Mouse (Mus musculus) spleen, adult 2 months (tissue): ENCODE measurements at regions not wholly inside any gene's neighbourhood (a gene's known extent, or its start where the extent isn't known, plus 50 kb on each side); places are given as distances from the start of the nearest gene placed in this dataset.

ENCODE experiments used
- DNase-seq, 2 experiments: peaks; one replicate each; pipeline versions ENCODE4 v3.0.0 to v3.0.0-alpha.2; 2012 to 2021; ENCODE audit warnings: low spot score in 2 of 2, low read depth in 1 of 2
- H3K27ac ChIP-seq: fragments of 200-500 bp; 2 replicates; pipeline ENCODE4 v1.5.1; 2012; ENCODE audit warnings: low read length, inconsistent platforms; ENCODE audit not compliant: insufficient read depth
- H3K27me3 ChIP-seq: fragments of 200-500 bp; 2 replicates; pipeline ENCODE4 v1.6.1; 2012; ENCODE audit warnings: mild to moderate bottlenecking, moderate library complexity, low read length, inconsistent platforms; ENCODE audit not compliant: control insufficient read depth, insufficient read depth
- H3K36me3 ChIP-seq: fragments of 200-500 bp; 2 replicates; pipeline ENCODE4 v1.6.1; 2012; ENCODE audit warnings: mild to moderate bottlenecking, low read length, inconsistent platforms; ENCODE audit not compliant: control insufficient read depth, insufficient read depth
- H3K4me1 ChIP-seq: fragments of 200-500 bp; 2 replicates; pipeline ENCODE4 v1.6.1; 2011; ENCODE audit warnings: inconsistent platforms; ENCODE audit not compliant: control insufficient read depth, insufficient read depth, insufficient read length
- H3K4me3 ChIP-seq: fragments of 200-500 bp; 2 replicates; pipeline ENCODE4 v1.5.1; 2011; ENCODE audit warnings: mild to moderate bottlenecking, inconsistent platforms; ENCODE audit not compliant: insufficient read depth, insufficient read length; ENCODE audit errors: extremely low read depth
- CTCF ChIP-seq: fragments of 200-500 bp; IDR thresholded peaks from 2 replicates; pipeline ENCODE4 v1.5.1; 2011; ENCODE audit warnings: mild to moderate bottlenecking, inconsistent platforms; ENCODE audit not compliant: insufficient read depth, insufficient read length, insufficient replicate concordance; ENCODE audit errors: extremely low read depth
- POLR2A ChIP-seq: fragments of 200-500 bp; IDR thresholded peaks from 2 replicates; pipeline ENCODE4 v1.6.1; 2011; ENCODE audit warnings: low read depth, low read length, inconsistent platforms
- WGBS: fragments of 180-500 bp; shearing (Covaris S2); methylation state at CpG from one replicate; pipeline ENCODE4 v1.1.7; 2018; 5-methylcytosine and 5-hydroxymethylcytosine counted together

DNA sequence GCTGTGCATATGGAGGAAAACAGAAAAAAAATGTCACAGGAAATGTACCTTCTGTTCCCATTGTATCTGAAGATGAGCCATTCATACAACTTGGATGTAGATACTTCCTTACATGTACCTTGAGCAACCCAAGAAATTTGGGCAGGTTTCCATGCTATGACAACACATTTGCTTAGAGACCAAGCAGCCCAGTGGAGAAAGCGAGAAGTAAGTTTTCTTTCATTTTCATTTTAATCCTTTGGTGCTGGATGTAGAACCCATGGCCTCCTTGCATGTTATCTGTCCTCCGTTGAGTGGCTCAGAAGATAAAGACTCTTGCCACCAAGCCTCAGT, 174.3 kb downstream of the Plk2 start:
- Histone ChIP-seq H3K27me3 (no peaks in the 10 kb centered on the region), H3K36me3 (no peaks in the 10 kb centered on the region), H3K27ac (no peak overlapping the region), H3K4me3 (no peak overlapping the region), H3K4me1 (peaks cover 7% of the 10 kb centered on the region)
- no peak for TF ChIP-seq CTCF
- no peak for TF ChIP-seq POLR2A
- no peak for DNase-seq
- WGBS, result 94% methylated on average over 2 of the region's 2 CpGs

DNA sequence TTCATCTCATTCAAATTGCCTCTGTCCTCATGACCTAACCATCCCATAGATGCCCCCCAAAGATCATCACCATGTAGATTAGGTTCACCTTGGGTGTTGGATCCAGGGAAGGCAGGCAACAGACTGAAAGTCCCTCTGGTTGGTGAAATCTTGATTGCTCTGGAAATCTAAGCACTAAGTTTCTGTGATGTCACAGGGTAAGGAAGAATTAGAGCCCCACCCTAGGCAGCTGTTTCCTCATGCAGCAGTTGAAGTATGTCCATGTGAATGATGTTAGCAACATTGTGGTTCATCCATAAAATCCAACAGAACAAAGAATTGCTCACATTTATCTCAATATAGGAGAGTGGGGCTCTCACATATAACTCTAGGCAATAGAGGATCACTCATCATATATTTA, 175.5 kb downstream of the Plk2 start:
- Histone ChIP-seq H3K4me3 (no peak overlapping the region), H3K27me3 (no peaks in the 10 kb centered on the region), H3K4me1 (peaks cover 5% of the 10 kb centered on the region), H3K36me3 (no peaks in the 10 kb centered on the region), H3K27ac (no peak overlapping the region)
- DNase-seq, result no peak
- TF ChIP-seq POLR2A (no peak), CTCF (no peak)

- 72% methylated on average over 7 of the region's 7 CpGs for WGBS
- no peak for TF ChIP-seq POLR2A
- Histone ChIP-seq H3K4me1 (peaks cover 3% of the 10 kb centered on the region; the same call in 1 of the 2 replicates), H3K36me3 (no peaks in the 10 kb centered on the region), H3K27ac (no peak overlapping the region), H3K27me3 (no peaks in the 10 kb centered on the region), H3K4me3 (no peak overlapping the region)
- no peak for DNase-seq
Observed at GRCm38 (mm10) chr13:110573360-110574065, 178.7 kb downstream of the Plk2 start.

- WGBS, result 87% methylated on average over 6 of the region's 6 CpGs
- H3K4me1 ChIP-seq, result no peaks in the 10 kb centered on the region
- H3K4me3 ChIP-seq, result no peak overlapping the region
- no peaks in the 10 kb centered on the region for H3K27me3 ChIP-seq
- no peak overlapping the region for H3K27ac ChIP-seq
- TF ChIP-seq POLR2A, result no peak
- no peak for DNase-seq
- H3K36me3 ChIP-seq, result no peaks in the 10 kb centered on the region
Observed at GRCm38 (mm10) chr13:110574764-110575471, 180.1 kb downstream of the Plk2 start.

DNA sequence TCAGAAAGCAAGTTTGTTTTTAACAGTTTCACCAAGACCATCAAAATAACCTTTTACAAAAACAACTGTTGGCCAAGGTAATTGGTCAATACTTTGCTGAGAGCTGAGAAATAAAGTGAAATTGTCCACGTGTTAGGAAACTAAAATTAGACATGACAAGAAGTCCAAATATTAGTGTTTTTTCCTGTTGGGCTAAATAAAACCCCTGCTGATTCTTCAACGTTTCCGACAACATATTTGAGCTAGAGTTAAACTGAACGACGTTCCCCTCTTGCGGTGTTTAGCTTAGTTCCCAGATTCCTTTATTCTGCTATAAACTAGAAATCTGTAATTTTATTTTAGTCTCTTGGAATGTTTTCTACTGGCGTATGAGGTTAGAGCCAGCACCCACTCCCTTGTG, 183.3 kb downstream of the Plk2 start:
- no peak for DNase-seq
- TF ChIP-seq POLR2A (no peak), CTCF (no peak)
- Histone ChIP-seq H3K27ac (no peak overlapping the region), H3K27me3 (no peaks in the 10 kb centered on the region), H3K4me3 (no peak overlapping the region), H3K4me1 (no peaks in the 10 kb centered on the region), H3K36me3 (no peaks in the 10 kb centered on the region)
- WGBS, result 78% methylated on average over 7 of the region's 7 CpGs

- Histone ChIP-seq H3K27me3 (no peaks in the 10 kb centered on the region), H3K36me3 (no peaks in the 10 kb centered on the region), H3K4me3 (no peak overlapping the region), H3K27ac (no peak overlapping the region), H3K4me1 (no peaks in the 10 kb centered on the region)
- no peak for DNase-seq
- TF ChIP-seq CTCF (no peak), POLR2A (no peak)
- WGBS, result 87% methylated on average over 4 of the region's 4 CpGs
Observed at GRCm38 (mm10) chr13:110580166-110580565, 185.3 kb downstream of the Plk2 start.

- Histone ChIP-seq H3K27ac (no peak overlapping the region), H3K36me3 (no peaks in the 10 kb centered on the region), H3K27me3 (no peaks in the 10 kb centered on the region), H3K4me1 (no peaks in the 10 kb centered on the region), H3K4me3 (no peak overlapping the region)
- 79% methylated on average over 5 of the region's 5 CpGs for WGBS
- no peak for DNase-seq
- no peak for TF ChIP-seq CTCF
- no peak for TF ChIP-seq POLR2A
Observed at GRCm38 (mm10) chr13:110580570-110580969, 185.7 kb downstream of the Plk2 start.
